Mouse (Mus musculus) bone marrow, adult 2 months (tissue): ENCODE results near the gene Sox5. TPM values are rescaled to one million over a fixed set of nuclear protein-coding genes. Genes with fewer than 3 reads are reported as not detected.

ENCODE experiments used
- H3K27ac ChIP-seq: fragments of 200-500 bp; 2 replicates; pipeline ENCODE4 v1.5.1; 2012; ENCODE audit warnings: low read depth, mild to moderate bottlenecking, control low read depth, inconsistent platforms, low read length; ENCODE audit not compliant: control insufficient read depth, poor library complexity, insufficient read depth
- H3K4me1 ChIP-seq: fragments of 200-500 bp; 2 replicates; pipeline ENCODE4 v1.6.1; 2011; ENCODE audit warnings: low read length; ENCODE audit not compliant: control insufficient read depth, insufficient read depth
- H3K4me3 ChIP-seq: fragments of 200-500 bp; replicated peaks from 2 replicates; pipeline ENCODE3; 2011; ENCODE audit warnings: mild to moderate bottlenecking, low read depth, low read length, control low read depth; ENCODE audit not compliant: control insufficient read depth
- CTCF ChIP-seq: fragments of 200-500 bp; IDR thresholded peaks from 2 replicates; pipeline ENCODE4 v1.5.1; 2011; ENCODE audit warnings: low read length, control low read depth; ENCODE audit not compliant: control insufficient read depth, insufficient read depth
- POLR2A ChIP-seq: fragments of 200-500 bp; IDR thresholded peaks from 2 replicates; pipeline ENCODE4 v1.6.1; 2011; ENCODE audit warnings: low read depth, mild to moderate bottlenecking, control low read depth, low read length, borderline replicate concordance; ENCODE audit not compliant: control insufficient read depth
- WGBS: fragments of 180-500 bp; shearing (Covaris S2); methylation state at CpG from one replicate; pipeline ENCODE4 v1.1.7; 2018; 5-methylcytosine and 5-hydroxymethylcytosine counted together
- polyA plus RNA-seq: library from polyadenylated mRNA; stranded (reverse); fragments of >200 nt; gene quantifications from 2 replicates; pipeline ENCODE4 v1.2.4, GENCODE M21; 2011; ENCODE audit warnings: low replicate concordance; ENCODE audit not compliant: missing spikeins, insufficient read depth, insufficient read length

The Sox5 gene
- polyA plus RNA-seq, 1 experiment, result not detected

GRCm38 (mm10) chr6:143825086-143825485 lies 956.7 kb downstream of the Sox5 start:
- no peaks in the 10 kb centered on the region; the same call in 1 of the 2 replicates for H3K4me1 ChIP-seq
- no peak overlapping the region for H3K27ac ChIP-seq
- no peak overlapping the region for H3K4me3 ChIP-seq
- TF ChIP-seq CTCF, result no peak
- WGBS, result 84% methylated on average over 6 of the region's 6 CpGs

- Histone ChIP-seq H3K4me3 (no peak overlapping the region), H3K4me1 (no peaks in the 10 kb centered on the region; the same call in 1 of the 2 replicates), H3K27ac (no peak overlapping the region)
- WGBS, result 90% methylated on average over 2 of the region's 2 CpGs
- no peak for TF ChIP-seq POLR2A
- no peak for TF ChIP-seq CTCF
Measured at GRCm38 (mm10) chr6:143788446-143788845, 993.3 kb downstream of the Sox5 start.

- H3K4me1 ChIP-seq, result no peaks in the 10 kb centered on the region; the same call in 1 of the 2 replicates
- H3K4me3 ChIP-seq, result no peak overlapping the region
- 44% methylated on average over 5 of the region's 5 CpGs for WGBS
- TF ChIP-seq POLR2A, result no peak
- TF ChIP-seq CTCF, result no peak
- H3K27ac ChIP-seq, result no peak overlapping the region
Measured at GRCm38 (mm10) chr6:143787360-143787759, 994.4 kb downstream of the Sox5 start.

DNA sequence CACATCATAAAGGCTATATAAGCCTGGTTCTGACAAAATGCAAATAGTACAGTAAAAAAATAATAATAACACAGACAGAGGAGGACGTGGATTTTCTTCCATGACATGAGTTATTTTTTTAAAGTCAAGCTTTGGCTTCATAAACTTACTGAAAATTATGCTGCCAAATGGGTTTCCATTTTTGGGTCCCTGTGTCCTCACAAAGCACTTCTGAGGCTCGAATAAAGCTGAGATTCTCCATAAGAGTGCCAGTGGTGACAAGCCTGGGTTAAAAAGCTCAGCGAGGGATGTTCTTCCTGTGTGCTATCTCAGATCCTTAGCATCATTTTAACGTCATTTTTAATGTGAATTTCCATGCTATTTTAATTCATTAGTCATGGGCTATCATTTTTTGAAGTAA lies 996.1 kb downstream of the Sox5 start:
- Histone ChIP-seq H3K4me3 (no peak overlapping the region), H3K27ac (no peak overlapping the region), H3K4me1 (no peaks in the 10 kb centered on the region; the same call in 1 of the 2 replicates)
- WGBS, result 69% methylated on average over 4 of the region's 4 CpGs
- TF ChIP-seq CTCF (no peak), POLR2A (no peak)
